Mouse (Mus musculus) kidney, adult 2 months (tissue): Measurements from ENCODE around the gene Tas2r143.

ENCODE experiments used
- CTCF ChIP-seq: fragments of 200-500 bp; conservative IDR thresholded peaks from 2 replicates; pipeline ENCODE4 v1.5.1; 2011; ENCODE audit warnings: low read depth, mild to moderate bottlenecking, control low read depth, low read length, moderate library complexity, mixed read lengths; ENCODE audit not compliant: insufficient read depth, insufficient read length
- POLR2A ChIP-seq: fragments of 200-500 bp; IDR thresholded peaks from one replicate; pipeline ENCODE4 v1.6.1; 2011; ENCODE audit warnings: low read depth, low read length, control low read depth

DNA sequence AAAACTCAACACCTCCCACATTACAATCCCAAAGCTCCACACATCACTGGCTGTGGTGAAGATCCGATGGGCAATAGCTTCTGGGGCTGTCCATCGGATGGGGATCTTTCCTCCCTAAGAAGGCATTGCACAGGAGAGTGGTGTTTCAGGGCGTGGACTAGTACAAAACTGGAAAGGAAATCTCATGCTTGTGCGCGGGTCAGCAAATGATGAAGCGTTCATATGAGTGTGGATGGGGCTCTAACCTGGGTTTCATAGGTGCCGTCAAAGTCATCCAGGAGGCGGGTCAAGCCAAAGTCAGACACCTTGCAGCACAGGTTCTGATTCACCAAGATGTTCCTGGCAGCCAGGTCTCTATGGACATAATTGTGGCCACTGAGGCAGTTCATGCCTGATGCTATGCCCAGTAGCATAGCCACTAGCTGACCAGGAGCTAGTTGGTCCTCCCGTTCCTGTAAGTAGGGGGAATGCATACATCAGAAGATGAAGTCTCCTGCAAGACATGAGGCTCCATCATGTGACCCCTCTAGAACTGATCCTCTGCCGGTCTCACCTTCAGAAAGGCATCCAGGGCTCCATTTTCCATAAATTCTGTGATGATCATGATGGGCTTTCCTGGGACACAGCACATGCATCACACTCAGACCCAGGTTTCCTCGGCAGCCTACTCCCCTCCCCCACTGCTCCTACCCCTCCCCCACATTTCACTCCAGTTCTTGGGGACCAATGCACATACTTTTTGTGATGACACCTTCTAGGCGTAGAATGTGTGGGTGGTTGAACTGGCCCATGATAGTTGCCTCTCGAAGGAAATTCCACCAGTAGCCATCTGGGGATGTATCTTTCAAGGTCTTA lies 38.8 kb upstream of the Tas2r143 start:
- TF ChIP-seq POLR2A: no peak
- TF ChIP-seq CTCF: no peak
